Mouse (Mus musculus): Measurements from ENCODE around the gene S100a3. TPM values are rescaled to one million over a fixed set of nuclear protein-coding genes. Genes with fewer than 3 reads are reported as not detected.

S100a3 gene
- polyA plus RNA-seq, 1 experiment from 2014 or later = 1.1 TPM

- Histone ChIP-seq H3K27ac (ENCODE audit: low read length) (no peak overlapping the region), H3K36me3 (ENCODE audit: insufficient read depth, low read length) (no peaks in the 10 kb centered on the region), H3K9me3 (ENCODE audit: low read length) (no peaks in the 10 kb centered on the region), H3K4me2 (replicated peaks; ENCODE audit: low read depth, low read length) (no peak overlapping the region), H3K4me1 (ENCODE audit: insufficient read depth, low read depth, low read length) (no peaks in the 10 kb centered on the region), H3K27me3 (replicated peaks; ENCODE audit: insufficient read depth, low read length) (no peaks in the 10 kb centered on the region), H3K4me3 (ENCODE audit: low read depth, low read length) (no peak overlapping the region), H3K9ac (replicated peaks; ENCODE audit: low read depth) (no peak overlapping the region)
- WGBS = 45% methylated on average over 1 of the region's 1 CpGs
- TF ChIP-seq EP300 (IDR thresholded peaks at IDR 0.05) (no peak), CTCF (IDR thresholded peaks at IDR 0.05) (no peak)
- DNase-seq (ENCODE audit: low spot score) (no peak), ATAC-seq (no peak)
These were observed 86.9 kb downstream of the S100a3 start for GRCm38 (mm10) chr3:90647291-90647690.

- no peaks in the 10 kb centered on the region for H3K9me3 ChIP-seq (ENCODE audit: low read length)
- H3K4me3 ChIP-seq (ENCODE audit: low read depth, low read length) = no peak overlapping the region
- no peak for TF ChIP-seq EP300 (IDR thresholded peaks at IDR 0.05)
- no peak for TF ChIP-seq CTCF (IDR thresholded peaks at IDR 0.05)
- no peaks in the 10 kb centered on the region for H3K36me3 ChIP-seq (ENCODE audit: insufficient read depth, low read length)
- no peak overlapping the region for H3K9ac ChIP-seq (replicated peaks; ENCODE audit: low read depth)
- no peaks in the 10 kb centered on the region for H3K4me1 ChIP-seq (ENCODE audit: insufficient read depth, low read depth, low read length)
- no peak for DNase-seq (ENCODE audit: low spot score)
- ATAC-seq = no peak
- H3K4me2 ChIP-seq (replicated peaks; ENCODE audit: low read depth, low read length) = no peak overlapping the region
- H3K27me3 ChIP-seq (replicated peaks; ENCODE audit: insufficient read depth, low read length) = no peaks in the 10 kb centered on the region
- no peak overlapping the region for H3K27ac ChIP-seq (ENCODE audit: low read length)
These were observed 88.6 kb downstream of the S100a3 start for GRCm38 (mm10) chr3:90648981-90649380.

- TF ChIP-seq CTCF (IDR thresholded peaks at IDR 0.05) = no peak
- Histone ChIP-seq H3K9me3 (ENCODE audit: low read length) (no peaks in the 10 kb centered on the region), H3K4me2 (replicated peaks; ENCODE audit: low read depth, low read length) (no peak overlapping the region), H3K4me1 (ENCODE audit: insufficient read depth, low read depth, low read length) (no peaks in the 10 kb centered on the region), H3K27me3 (replicated peaks; ENCODE audit: insufficient read depth, low read length) (no peaks in the 10 kb centered on the region), H3K27ac (ENCODE audit: low read length) (no peak overlapping the region), H3K9ac (replicated peaks; ENCODE audit: low read depth) (no peak overlapping the region), H3K36me3 (ENCODE audit: insufficient read depth, low read length) (no peaks in the 10 kb centered on the region), H3K4me3 (ENCODE audit: low read depth, low read length) (no peak overlapping the region)
- ATAC-seq (no peak), DNase-seq (ENCODE audit: low spot score) (no peak)
- WGBS = 86% methylated on average over 2 of the region's 2 CpGs
These were observed 89.5 kb downstream of the S100a3 start for GRCm38 (mm10) chr3:90649832-90650231.

Other genes with a start within 250 kb of the S100a3 start
- gene Slc27a3, start 170.6 kb upstream of the S100a3 start, polyA plus RNA-seq (2015; fragmentation: Nextera tagmentation; extraction: Ambion mirVana) = 16.0 and 18.0 TPM in 2 replicates
- gene Ints3, start 127.0 kb upstream of the S100a3 start, polyA plus RNA-seq (2015; fragmentation: Nextera tagmentation; extraction: Ambion mirVana) = 10.6 and 13.9 TPM in 2 replicates
- gene Npr1, start 94.7 kb upstream of the S100a3 start, polyA plus RNA-seq (2015; fragmentation: Nextera tagmentation; extraction: Ambion mirVana) = 30.0 and 35.8 TPM in 2 replicates
- 58.4 and 65.8 TPM in 2 replicates for gene Ilf2, start 84.5 kb upstream of the S100a3 start, polyA plus RNA-seq (2015; fragmentation: Nextera tagmentation; extraction: Ambion mirVana)
- gene Snapin, start 69.5 kb upstream of the S100a3 start, polyA plus RNA-seq (2015; fragmentation: Nextera tagmentation; extraction: Ambion mirVana) = 97.9 and 101 TPM in 2 replicates
- 85.8 and 87.8 TPM in 2 replicates for gene Chtop, start 51.1 kb upstream of the S100a3 start, polyA plus RNA-seq (2015; fragmentation: Nextera tagmentation; extraction: Ambion mirVana)
- 289 and 309 TPM in 2 replicates for gene S100a1, start 46.2 kb upstream of the S100a3 start, polyA plus RNA-seq (2015; fragmentation: Nextera tagmentation; extraction: Ambion mirVana)
- gene S100a13, start 46.1 kb upstream of the S100a3 start, polyA plus RNA-seq (2015; fragmentation: Nextera tagmentation; extraction: Ambion mirVana) = 159 and 167 TPM in 2 replicates
- gene S100a14, start 33.7 kb upstream of the S100a3 start, polyA plus RNA-seq (2015; fragmentation: Nextera tagmentation; extraction: Ambion mirVana) = 77.5 and 100 TPM in 2 replicates
- gene S100a16, start 23.3 kb upstream of the S100a3 start, polyA plus RNA-seq (2015; fragmentation: Nextera tagmentation; extraction: Ambion mirVana) = 368 and 387 TPM in 2 replicates
- 0.66 TPM in 1 of 2 replicates, not detected in the other for gene S100a2, start 29.7 kb downstream of the S100a3 start, polyA plus RNA-seq (2015; fragmentation: Nextera tagmentation; extraction: Ambion mirVana)
- gene Gm42674, start 41.3 kb downstream of the S100a3 start, polyA plus RNA-seq (2015; fragmentation: Nextera tagmentation; extraction: Ambion mirVana) = not detected in 2 replicates
- gene S100a4, start 43.2 kb downstream of the S100a3 start, polyA plus RNA-seq (2015; fragmentation: Nextera tagmentation; extraction: Ambion mirVana) = 18.4 and 24.3 TPM in 2 replicates
- gene S100a5, start 47.9 kb downstream of the S100a3 start, polyA plus RNA-seq (2015; fragmentation: Nextera tagmentation; extraction: Ambion mirVana) = not detected in 2 replicates
- gene S100a6, start 52.3 kb downstream of the S100a3 start, polyA plus RNA-seq (2015; fragmentation: Nextera tagmentation; extraction: Ambion mirVana) = 1,618 and 1,721 TPM in 2 replicates
- gene S100a7a, start 93.4 kb downstream of the S100a3 start, polyA plus RNA-seq (2015; fragmentation: Nextera tagmentation; extraction: Ambion mirVana) = 0.08 and 0.27 TPM in 2 replicates
- 332 and 333 TPM in 2 replicates for gene S100a8, start 108.4 kb downstream of the S100a3 start, polyA plus RNA-seq (2015; fragmentation: Nextera tagmentation; extraction: Ambion mirVana)
- 207 and 215 TPM in 2 replicates for gene S100a9, start 135.1 kb downstream of the S100a3 start, polyA plus RNA-seq (2015; fragmentation: Nextera tagmentation; extraction: Ambion mirVana)
- not detected in 2 replicates for gene Pglyrp4, start 166.3 kb downstream of the S100a3 start, polyA plus RNA-seq (2015; fragmentation: Nextera tagmentation; extraction: Ambion mirVana)
- gene Gm5849, start 217.3 kb downstream of the S100a3 start, polyA plus RNA-seq (2015; fragmentation: Nextera tagmentation; extraction: Ambion mirVana) = not detected in 2 replicates

Data from lung, postnatal 0 days (tissue).